ENCODE assay signal across 27 mouse cellular contexts in genomic region chr2:79797444-79797843, GRCm38 (mm10).
"Had no signal": no experiment of that assay in that cellular context is flagged by ENCODE, and none has a peak within 500 bp of the region (broad histone marks: within the 10 kb centered on the region; RNA-seq: fewer than 3 reads in every experiment).

No protein-coding gene starts in this region.

- DNase-seq: gastrocnemius, adult 2 months; gastrocnemius, postnatal 14 days; gastrocnemius, postnatal 36 days; heart, adult 11 months; heart, adult 2 months; heart, postnatal 14 days; heart, postnatal 36 days; kidney, adult 11 months; kidney, adult 2 months; kidney, adult 9 months; kidney, postnatal 10 days; kidney, postnatal 25 days; kidney, postnatal 4 days; liver; liver, embryonic 13.5 days had no signal

- ATAC-seq: hindbrain, postnatal 0 days; intestine, embryonic 16.5 days had no signal

- H3K4me3 ChIP-seq: gastrocnemius, adult 2 months; heart, adult 2 months; heart, embryonic 13.5 days; heart, embryonic 15.5 days; hindbrain, embryonic 13.5 days; hindbrain, embryonic 15.5 days; layer of hippocampus, adult 2 months; left cerebral cortex, adult 2 months; limb, embryonic 10.5 days; limb, embryonic 12.5 days; liver, embryonic 13.5 days had no signal

- H3K4me1 ChIP-seq: hindbrain, embryonic 15.5 days; limb, embryonic 12.5 days; liver, embryonic 13.5 days had no signal

- H3K27me3 ChIP-seq: heart, embryonic 13.5 days; heart, embryonic 15.5 days; hindbrain, embryonic 13.5 days; hindbrain, embryonic 15.5 days; limb, embryonic 12.5 days; liver, embryonic 13.5 days had no signal

- H3K27ac ChIP-seq: gastrocnemius, adult 2 months; heart, adult 2 months; heart, embryonic 13.5 days; heart, embryonic 15.5 days; hindbrain, embryonic 13.5 days; hindbrain, embryonic 15.5 days; hindbrain, postnatal 0 days; layer of hippocampus, adult 2 months; left cerebral cortex, adult 2 months; limb, embryonic 10.5 days; limb, embryonic 12.5 days; liver, embryonic 13.5 days had no signal

- H3K9me3 ChIP-seq: heart, embryonic 13.5 days; heart, embryonic 15.5 days; hindbrain, embryonic 13.5 days; hindbrain, embryonic 15.5 days; limb, embryonic 10.5 days; limb, embryonic 12.5 days; liver, embryonic 13.5 days had no signal

- H3K9ac ChIP-seq: heart, embryonic 13.5 days; heart, embryonic 15.5 days; hindbrain, embryonic 13.5 days; hindbrain, embryonic 15.5 days; limb, embryonic 12.5 days; liver, embryonic 13.5 days had no signal

- H3K4me2 ChIP-seq: heart, embryonic 11.5 days; heart, embryonic 13.5 days; heart, embryonic 15.5 days; hindbrain, embryonic 13.5 days; hindbrain, embryonic 15.5 days; limb, embryonic 12.5 days; liver, embryonic 11.5 days; liver, embryonic 13.5 days had no signal

- H3K36me3 ChIP-seq: heart, embryonic 13.5 days; heart, embryonic 15.5 days; hindbrain, embryonic 13.5 days; hindbrain, embryonic 15.5 days; limb, embryonic 10.5 days; limb, embryonic 12.5 days; liver, embryonic 13.5 days had no signal
